Mouse (Mus musculus): ENCODE results near the gene Ehd3. TPM values are rescaled to one million over a fixed set of nuclear protein-coding genes. Genes with fewer than 3 reads are reported as not detected.

The Ehd3 gene
- polyA plus RNA-seq, 1 experiment from 2014 or later = 5.3 TPM

- no peak overlapping the region for H3K4me2 ChIP-seq (ENCODE audit: low read depth, low read length)
- no peak for ATAC-seq (ENCODE audit: insufficient read depth, low FRiP score)
- no peaks in the 10 kb centered on the region for H3K9me3 ChIP-seq (replicated peaks; ENCODE audit: control insufficient read depth, low read length)
- no peak overlapping the region for H3K27ac ChIP-seq (ENCODE audit: low read length)
- H3K27me3 ChIP-seq (ENCODE audit: control insufficient read depth, insufficient read depth, low read length) = no peaks in the 10 kb centered on the region
- WGBS = 88% methylated on average over 14 of the region's 14 CpGs
- H3K4me1 ChIP-seq (ENCODE audit: control insufficient read depth, insufficient read depth, low read length) = no peaks in the 10 kb centered on the region
- no peaks in the 10 kb centered on the region for H3K36me3 ChIP-seq (ENCODE audit: control insufficient read depth, insufficient read depth, low read length)
- no peak overlapping the region for H3K4me3 ChIP-seq (replicated peaks; ENCODE audit: low read length)
- no peak overlapping the region for H3K9ac ChIP-seq (ENCODE audit: low read length)
These were observed 67.1 kb downstream of the Ehd3 start for GRCm38 (mm10) chr17:73870956-73871605.

- no peaks in the 10 kb centered on the region for H3K27me3 ChIP-seq (ENCODE audit: control insufficient read depth, insufficient read depth, low read length)
- H3K36me3 ChIP-seq (ENCODE audit: control insufficient read depth, insufficient read depth, low read length) = no peaks in the 10 kb centered on the region
- no peak for ATAC-seq (ENCODE audit: insufficient read depth, low FRiP score)
- H3K9me3 ChIP-seq (replicated peaks; ENCODE audit: control insufficient read depth, low read length) = no peaks in the 10 kb centered on the region
- H3K27ac ChIP-seq (ENCODE audit: low read length) = no peak overlapping the region
- WGBS = 79% methylated on average over 4 of the region's 4 CpGs
- H3K4me1 ChIP-seq (ENCODE audit: control insufficient read depth, insufficient read depth, low read length) = no peaks in the 10 kb centered on the region
- H3K9ac ChIP-seq (ENCODE audit: low read length) = no peak overlapping the region
- no peak overlapping the region for H3K4me2 ChIP-seq (ENCODE audit: low read depth, low read length)
- no peak overlapping the region for H3K4me3 ChIP-seq (replicated peaks; ENCODE audit: low read length)
These were observed 71.3 kb downstream of the Ehd3 start for GRCm38 (mm10) chr17:73875268-73875667.

GRCm38 (mm10) chr17:73875674-73876073 lies 71.7 kb downstream of the Ehd3 start:
- no peaks in the 10 kb centered on the region for H3K36me3 ChIP-seq (ENCODE audit: control insufficient read depth, insufficient read depth, low read length)
- no peaks in the 10 kb centered on the region for H3K9me3 ChIP-seq (replicated peaks; ENCODE audit: control insufficient read depth, low read length)
- H3K4me1 ChIP-seq (ENCODE audit: control insufficient read depth, insufficient read depth, low read length) = no peaks in the 10 kb centered on the region
- no peak for ATAC-seq (ENCODE audit: insufficient read depth, low FRiP score)
- no peaks in the 10 kb centered on the region for H3K27me3 ChIP-seq (ENCODE audit: control insufficient read depth, insufficient read depth, low read length)
- WGBS = 82% methylated on average over 7 of the region's 7 CpGs
- H3K4me3 ChIP-seq (replicated peaks; ENCODE audit: low read length) = no peak overlapping the region
- no peak overlapping the region for H3K4me2 ChIP-seq (ENCODE audit: low read depth, low read length)
- H3K9ac ChIP-seq (ENCODE audit: low read length) = no peak overlapping the region
- no peak overlapping the region for H3K27ac ChIP-seq (ENCODE audit: low read length)

GRCm38 (mm10) chr17:73879262-73879916 lies 75.5 kb downstream of the Ehd3 start:
- 90% methylated on average over 10 of the region's 10 CpGs for WGBS
- H3K4me3 ChIP-seq (replicated peaks; ENCODE audit: low read length) = no peak overlapping the region
- no peak overlapping the region for H3K27ac ChIP-seq (ENCODE audit: low read length)
- H3K36me3 ChIP-seq (ENCODE audit: control insufficient read depth, insufficient read depth, low read length) = no peaks in the 10 kb centered on the region
- no peaks in the 10 kb centered on the region for H3K4me1 ChIP-seq (ENCODE audit: control insufficient read depth, insufficient read depth, low read length)
- H3K9ac ChIP-seq (ENCODE audit: low read length) = no peak overlapping the region
- no peaks in the 10 kb centered on the region for H3K27me3 ChIP-seq (ENCODE audit: control insufficient read depth, insufficient read depth, low read length)
- no peaks in the 10 kb centered on the region for H3K9me3 ChIP-seq (replicated peaks; ENCODE audit: control insufficient read depth, low read length)
- no peak for ATAC-seq (ENCODE audit: insufficient read depth, low FRiP score)
- no peak overlapping the region for H3K4me2 ChIP-seq (ENCODE audit: low read depth, low read length)

GRCm38 (mm10) chr17:73880286-73880685 lies 76.4 kb downstream of the Ehd3 start:
- no peak overlapping the region for H3K9ac ChIP-seq (ENCODE audit: low read length)
- H3K9me3 ChIP-seq (replicated peaks; ENCODE audit: control insufficient read depth, low read length) = no peaks in the 10 kb centered on the region
- H3K27me3 ChIP-seq (ENCODE audit: control insufficient read depth, insufficient read depth, low read length) = no peaks in the 10 kb centered on the region
- H3K4me3 ChIP-seq (replicated peaks; ENCODE audit: low read length) = no peak overlapping the region
- H3K4me1 ChIP-seq (ENCODE audit: control insufficient read depth, insufficient read depth, low read length) = no peaks in the 10 kb centered on the region
- WGBS = 74% methylated on average over 6 of the region's 6 CpGs
- H3K4me2 ChIP-seq (ENCODE audit: low read depth, low read length) = no peak overlapping the region
- H3K36me3 ChIP-seq (ENCODE audit: control insufficient read depth, insufficient read depth, low read length) = no peaks in the 10 kb centered on the region
- ATAC-seq (ENCODE audit: insufficient read depth, low FRiP score) = no peak
- no peak overlapping the region for H3K27ac ChIP-seq (ENCODE audit: low read length)

- Histone ChIP-seq H3K4me1 (ENCODE audit: control insufficient read depth, insufficient read depth, low read length) (no peaks in the 10 kb centered on the region), H3K4me3 (replicated peaks; ENCODE audit: low read length) (no peak overlapping the region), H3K27ac (ENCODE audit: low read length) (no peak overlapping the region), H3K36me3 (ENCODE audit: control insufficient read depth, insufficient read depth, low read length) (no peaks in the 10 kb centered on the region), H3K9ac (ENCODE audit: low read length) (no peak overlapping the region), H3K27me3 (ENCODE audit: control insufficient read depth, insufficient read depth, low read length) (no peaks in the 10 kb centered on the region), H3K4me2 (ENCODE audit: low read depth, low read length) (no peak overlapping the region), H3K9me3 (replicated peaks; ENCODE audit: control insufficient read depth, low read length) (no peaks in the 10 kb centered on the region)
- WGBS = 49% methylated on average over 6 of the region's 6 CpGs
- ATAC-seq (ENCODE audit: insufficient read depth, low FRiP score) = no peak
These were observed 77.4 kb downstream of the Ehd3 start for GRCm38 (mm10) chr17:73881295-73881694.

Other genes starting within 250 kb of the Ehd3 start
- 0.25 and 0.30 TPM in 2 replicates for gene Galnt14, start 93.7 kb upstream of the Ehd3 start, polyA plus RNA-seq (2015; fragmentation: Nextera tagmentation; extraction: Ambion mirVana)
- gene Xdh, start 146.1 kb downstream of the Ehd3 start, polyA plus RNA-seq (2015; fragmentation: Nextera tagmentation; extraction: Ambion mirVana) = 8.0 and 14.7 TPM in 2 replicates
- gene Srd5a2, start 243.8 kb downstream of the Ehd3 start, polyA plus RNA-seq (2015; fragmentation: Nextera tagmentation; extraction: Ambion mirVana) = not detected in 2 replicates

Data from stomach, embryonic 16.5 days (tissue).